Mouse (Mus musculus): Measurements from ENCODE around the gene Kcnmb4. TPM values are rescaled to one million over a fixed set of nuclear protein-coding genes. Genes with fewer than 3 reads are reported as not detected.

Kcnmb4 gene
- polyA plus RNA-seq (2015; fragmentation: Illumina TruSeq; extraction: RNeasy Lipid Tissue Mini Kit (QIAGEN cat#74804); ENCODE audit: insufficient read depth, low replicate concordance) = 2.2 TPM

GRCm38 (mm10) chr10:116473759-116474549 is at the start of gene Kcnmb4:
TSS of gene Kcnmb4 (minus strand) at chr10:116473878.

Other genes with a start within 250 kb of the Kcnmb4 start
- 22.1 TPM for gene Ptprb, start 198.4 kb downstream of the Kcnmb4 start, polyA plus RNA-seq (2015; fragmentation: Illumina TruSeq; extraction: RNeasy Lipid Tissue Mini Kit (QIAGEN cat#74804); ENCODE audit: insufficient read depth, low replicate concordance)
- gene Cnot2, start 107.6 kb upstream of the Kcnmb4 start, polyA plus RNA-seq (2015; fragmentation: Illumina TruSeq; extraction: RNeasy Lipid Tissue Mini Kit (QIAGEN cat#74804); ENCODE audit: insufficient read depth, low replicate concordance) = 164 TPM

Data from spleen, adult 10 weeks (tissue).